Mouse (Mus musculus) activated CD4-positive, CD25-positive, alpha-beta regulatory T cell, adult 4 months (primary cell): ENCODE results near the gene Ttc12. TPM values are rescaled to one million over a fixed set of nuclear protein-coding genes. Genes with fewer than 3 reads are reported as not detected.

Experiments used
- polyA plus RNA-seq, 2 experiments: library from polyadenylated mRNA; unstranded; fragments of 100-300 nt; shearing (Covaris generic); gene quantifications; one replicate each; pipeline ENCODE4 v1.2.1; 2017

Gene Ttc12
- polyA plus RNA-seq, 2 experiments from 2014 or later = not detected

Other genes starting within 250 kb of the Ttc12 start
- not detected for gene Gm4894, start 235.7 kb downstream of the Ttc12 start, polyA plus RNA-seq
- not detected for gene Drd2, start 145.6 kb downstream of the Ttc12 start, polyA plus RNA-seq
- not detected for gene Ankk1, start 59.2 kb downstream of the Ttc12 start, polyA plus RNA-seq